Mouse (Mus musculus) stomach, embryonic 16.5 days (tissue): ENCODE measurements around the gene Acy3. TPM values are rescaled to one million over a fixed set of nuclear protein-coding genes. Genes with fewer than 3 reads are reported as not detected.

Experiments used
- ATAC-seq: fragments of 200-750 bp; cut with Nextera tagmentation; 2 replicates; pipeline ENCODE4 v1.8.0; 2017; ENCODE audit warnings: moderate number of reproducible peaks, moderate TSS enrichment; ENCODE audit not compliant: insufficient read depth, low FRiP score
- H3K27ac ChIP-seq: fragments of 300-500 bp; sonication (generic); 2 replicates; pipeline ENCODE4 v1.5.1; 2014; ENCODE audit warnings: low read length
- H3K27me3 ChIP-seq: fragments of 300-500 bp; sonication (generic); 2 replicates; pipeline ENCODE4 v1.6.1; 2014; ENCODE audit warnings: low read length, control low read depth, mixed read lengths; ENCODE audit not compliant: control insufficient read depth, insufficient read depth
- H3K36me3 ChIP-seq: fragments of 300-500 bp; sonication (generic); 2 replicates; pipeline ENCODE4 v1.6.1; 2014; ENCODE audit warnings: low read length; ENCODE audit not compliant: control insufficient read depth, insufficient read depth
- H3K4me1 ChIP-seq: fragments of 300-500 bp; sonication (generic); 2 replicates; pipeline ENCODE4 v1.6.1; 2014; ENCODE audit warnings: low read length, control low read depth, mixed read lengths; ENCODE audit not compliant: control insufficient read depth, insufficient read depth
- H3K4me2 ChIP-seq: fragments of 300-500 bp; sonication (generic); 2 replicates; pipeline ENCODE4 v1.6.1; 2014; ENCODE audit warnings: low read depth, low read length, mixed read lengths
- H3K4me3 ChIP-seq: fragments of 300-500 bp; sonication (generic); replicated peaks from 2 replicates; pipeline ENCODE4 v1.5.1; 2014; ENCODE audit warnings: mild to moderate bottlenecking, low read length
- H3K9ac ChIP-seq: fragments of 300-500 bp; sonication (generic); 2 replicates; pipeline ENCODE4 v1.6.1; 2014; ENCODE audit warnings: low read length
- H3K9me3 ChIP-seq: fragments of 300-500 bp; sonication (generic); replicated peaks from 2 replicates; pipeline ENCODE4 v1.6.1; 2016; ENCODE audit warnings: low read length, control low read depth; ENCODE audit not compliant: control insufficient read depth
- WGBS: fragments of 180-500 bp; shearing (Covaris S2); extraction: QIAGEN DNeasy Blood & Tissue Kit; methylation state at CpG from one replicate; pipeline ENCODE4 v1.1.7; 2014; 5-methylcytosine and 5-hydroxymethylcytosine counted together
- polyA plus RNA-seq: library from polyadenylated mRNA; unstranded; fragments of >200 nt; fragmentation: Nextera tagmentation; extraction: Ambion mirVana; gene quantifications from 2 replicates; pipeline ENCODE4 v1.2.1, GENCODE M21; 2015

The Acy3 gene
- 7.8 and 10.2 TPM in 2 replicates for polyA plus RNA-seq

DNA sequence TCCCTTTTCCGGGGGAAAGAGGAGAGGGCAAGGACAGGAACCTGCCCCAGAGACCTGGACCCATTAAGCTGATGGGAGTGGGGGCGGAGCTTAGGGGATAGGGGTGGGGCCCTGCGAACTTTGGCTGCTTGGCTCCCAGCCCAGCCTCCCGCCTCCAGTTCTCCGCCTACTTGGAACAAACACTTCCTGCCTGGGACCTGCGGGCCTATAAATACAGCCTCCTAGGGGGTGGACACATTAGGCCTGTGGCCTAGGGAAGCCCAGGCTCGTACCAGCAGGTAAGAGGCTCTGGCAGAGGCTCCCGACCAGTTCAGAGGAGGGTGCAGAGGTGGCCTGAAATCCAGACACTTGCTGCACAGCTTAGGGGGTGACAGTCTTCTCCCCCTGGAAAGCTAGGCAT is at the start of gene Acy3:
TSS of gene Acy3 (plus strand) at position 237 of the 400 bp plus-strand sequence.
- peak within 1 kb of the TSS; percentile 70 for H3K27ac ChIP-seq
- H3K4me3 ChIP-seq: peak within 1 kb of the TSS; percentile 15; the same call in 1 of the 2 replicates
- H3K36me3 ChIP-seq: no peaks in the 10 kb centered on the region
- H3K9ac ChIP-seq: peak within 1 kb of the TSS; percentile 69
- H3K9me3 ChIP-seq: no peaks in the 10 kb centered on the region
- H3K4me1 ChIP-seq: peaks cover 12% of the 10 kb centered on the region
- peak within 1 kb of the TSS; percentile 40 for H3K4me2 ChIP-seq
- WGBS: 8% methylated on average over 8 of the region's 8 CpGs
- ATAC-seq: peak; percentile 84
- no peaks in the 10 kb centered on the region for H3K27me3 ChIP-seq

DNA sequence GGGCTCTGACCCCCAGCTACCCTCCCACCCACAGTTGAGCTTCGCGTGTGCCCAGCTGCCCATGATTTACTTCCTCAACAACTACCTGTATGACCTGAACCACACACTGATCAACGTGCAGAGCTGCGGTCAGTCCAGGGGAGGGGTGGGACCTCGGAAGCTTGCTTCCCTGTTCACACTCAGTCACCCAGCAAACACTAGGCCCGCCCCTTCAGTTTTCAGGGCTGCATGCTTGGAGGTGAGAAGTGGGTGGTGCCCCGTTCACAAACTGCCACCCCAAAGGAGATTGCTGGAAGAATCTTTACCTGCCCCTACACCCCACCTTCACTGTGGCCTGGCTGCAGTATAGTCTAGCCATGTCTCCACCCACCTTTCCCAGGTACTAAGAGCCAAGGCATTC is 44.1 kb upstream of the Acy3 start:
- Histone ChIP-seq H3K4me3 (no peak overlapping the region), H3K4me1 (peaks cover 3% of the 10 kb centered on the region; the same call in 1 of the 2 replicates), H3K9ac (no peak overlapping the region), H3K9me3 (no peaks in the 10 kb centered on the region), H3K36me3 (no peaks in the 10 kb centered on the region), H3K4me2 (no peak overlapping the region), H3K27me3 (no peaks in the 10 kb centered on the region), H3K27ac (no peak overlapping the region)
- 76% methylated on average over 7 of the region's 7 CpGs for WGBS
- no peak for ATAC-seq

DNA sequence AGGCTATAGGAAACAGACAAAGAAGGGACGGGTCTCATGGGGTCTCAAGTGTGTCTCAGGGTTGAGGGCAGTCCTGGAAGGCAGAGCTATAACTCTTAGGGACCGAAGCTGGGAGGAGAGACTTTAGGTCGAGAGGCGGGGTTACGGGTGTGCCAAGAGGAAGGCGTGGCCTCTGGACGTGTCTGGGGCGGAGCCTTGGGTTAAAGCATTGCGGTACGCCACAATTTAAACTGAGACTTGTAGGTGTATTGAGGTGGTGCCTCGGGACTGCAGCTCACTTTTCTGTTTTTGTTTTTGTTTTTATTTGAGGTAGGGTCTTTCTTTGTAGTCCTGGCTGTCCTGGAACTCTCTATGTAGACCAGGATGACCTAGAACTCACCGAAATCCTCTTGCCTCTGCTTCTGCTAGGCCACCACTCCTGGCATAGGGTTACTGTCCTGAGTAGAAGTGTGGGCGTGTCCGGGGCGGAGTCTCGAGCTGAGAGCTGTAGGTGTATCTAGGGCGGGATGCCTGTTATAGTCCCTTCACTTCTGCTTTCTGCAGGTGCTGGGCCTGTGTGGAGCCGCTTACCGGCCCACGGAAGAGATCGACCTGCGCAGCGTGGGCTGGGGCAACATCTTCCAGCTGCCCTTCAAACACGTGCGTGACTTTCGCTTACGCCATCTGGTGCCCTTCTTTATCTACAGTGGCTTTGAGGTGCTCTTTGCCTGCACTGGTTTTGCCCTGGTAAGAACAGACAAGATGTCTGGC is 43.2 kb upstream of the Acy3 start:
- peak overlapping the region; percentile 39; the same call in 1 of the 2 replicates for H3K4me2 ChIP-seq
- WGBS: 23% methylated on average over 27 of the region's 27 CpGs
- H3K4me1 ChIP-seq: peaks cover 3% of the 10 kb centered on the region; the same call in 1 of the 2 replicates
- peak overlapping the region; percentile 23; the same call in 1 of the 2 replicates for H3K4me3 ChIP-seq
- no peak overlapping the region for H3K9ac ChIP-seq
- H3K27me3 ChIP-seq: no peaks in the 10 kb centered on the region
- ATAC-seq: peak; percentile 78
- no peaks in the 10 kb centered on the region for H3K36me3 ChIP-seq
- no peaks in the 10 kb centered on the region for H3K9me3 ChIP-seq
- no peak overlapping the region for H3K27ac ChIP-seq

DNA sequence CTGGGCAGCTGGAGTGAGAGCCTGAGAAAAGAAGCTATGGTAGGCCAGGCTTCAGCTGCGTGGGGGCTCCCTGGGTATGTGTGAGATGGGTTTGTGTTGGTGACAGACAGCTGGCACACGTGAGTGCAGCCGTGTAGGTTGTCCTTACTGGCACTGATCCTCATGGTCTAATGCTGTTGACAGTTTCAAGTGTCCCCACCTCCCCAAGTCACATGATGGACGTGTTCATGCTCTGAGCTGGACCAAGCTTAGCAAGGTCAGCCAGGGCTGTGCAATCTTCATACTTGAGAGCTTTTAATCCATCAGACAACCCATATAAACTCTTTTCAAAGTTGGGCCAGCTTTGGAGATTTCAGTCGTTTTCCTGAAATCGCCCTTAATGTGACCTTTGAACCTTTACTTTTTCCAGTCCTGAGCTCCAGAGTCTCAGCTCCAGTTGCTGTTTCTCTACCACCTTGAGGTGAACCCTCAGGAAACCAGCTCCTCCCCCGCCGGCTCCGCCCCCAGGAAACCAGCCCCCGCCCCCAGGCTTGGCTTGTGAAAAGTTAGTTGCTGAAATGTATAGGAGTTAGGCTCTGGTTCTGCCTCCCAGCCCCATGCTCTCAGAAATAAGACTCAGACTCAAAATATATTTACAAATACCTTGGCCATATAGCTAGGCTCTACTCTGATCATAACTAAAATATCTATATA is 40.4 kb upstream of the Acy3 start:
- 28% methylated on average over 10 of the region's 10 CpGs for WGBS
- Histone ChIP-seq H3K4me1 (peaks cover 3% of the 10 kb centered on the region; the same call in 1 of the 2 replicates), H3K9me3 (no peaks in the 10 kb centered on the region), H3K4me2 (no peak overlapping the region), H3K9ac (no peak overlapping the region), H3K27me3 (no peaks in the 10 kb centered on the region), H3K27ac (no peak overlapping the region), H3K4me3 (no peak overlapping the region), H3K36me3 (no peaks in the 10 kb centered on the region)
- ATAC-seq: no peak; the same call in 1 of the 2 replicates

DNA sequence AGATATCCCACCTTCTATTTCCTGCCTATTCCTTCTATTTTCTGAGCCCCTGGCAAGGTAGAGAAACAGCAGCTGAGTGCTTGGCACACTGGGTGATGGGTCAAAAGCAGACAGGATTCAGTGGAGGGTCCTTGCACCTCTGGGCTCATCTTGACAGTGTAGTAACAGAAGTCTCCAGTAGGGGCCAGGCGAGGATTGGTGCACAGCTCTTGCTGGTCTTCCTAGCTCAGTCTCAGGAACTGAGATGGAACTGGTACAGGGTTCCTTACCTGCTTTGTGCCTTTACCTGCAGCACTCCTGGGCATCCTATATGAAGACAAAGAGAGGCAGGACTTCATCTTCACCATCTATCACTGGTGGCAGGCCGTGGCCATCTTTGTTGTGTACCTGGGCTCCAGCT is 39.7 kb upstream of the Acy3 start:
- WGBS: 20% methylated on average over 2 of the region's 2 CpGs
- no peaks in the 10 kb centered on the region for H3K36me3 ChIP-seq
- no peak overlapping the region for H3K4me2 ChIP-seq
- no peak overlapping the region for H3K4me3 ChIP-seq
- H3K27me3 ChIP-seq: no peaks in the 10 kb centered on the region
- H3K9ac ChIP-seq: no peak overlapping the region
- H3K4me1 ChIP-seq: peaks cover 3% of the 10 kb centered on the region; the same call in 1 of the 2 replicates
- no peak overlapping the region for H3K27ac ChIP-seq
- ATAC-seq: peak; percentile 35; the same call in 1 of the 2 replicates
- no peaks in the 10 kb centered on the region for H3K9me3 ChIP-seq

DNA sequence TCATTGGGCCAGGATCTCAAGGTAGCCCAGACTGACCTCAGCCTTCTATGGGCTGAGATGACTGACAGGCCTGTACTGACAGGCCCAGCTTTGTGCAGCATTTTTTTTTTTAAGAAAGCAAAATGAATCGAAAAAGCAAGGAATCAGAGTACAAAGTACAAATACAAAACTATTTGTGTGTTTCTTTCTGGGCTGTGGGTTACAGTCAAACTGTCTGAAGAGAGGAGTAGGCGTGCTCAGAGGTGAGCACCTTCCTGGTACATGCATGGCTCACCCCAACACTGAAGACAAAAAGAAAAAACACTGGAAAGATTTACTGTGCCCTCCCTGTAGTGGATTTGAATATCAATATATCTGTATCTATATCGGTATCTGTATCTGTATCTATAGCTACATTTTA is 38.6 kb upstream of the Acy3 start:
- Histone ChIP-seq H3K27me3 (no peaks in the 10 kb centered on the region), H3K9me3 (no peaks in the 10 kb centered on the region), H3K36me3 (no peaks in the 10 kb centered on the region), H3K4me2 (no peak overlapping the region), H3K9ac (no peak overlapping the region), H3K4me3 (no peak overlapping the region), H3K4me1 (peaks cover 3% of the 10 kb centered on the region; the same call in 1 of the 2 replicates), H3K27ac (no peak overlapping the region)
- ATAC-seq: no peak
- WGBS: 84% methylated on average over 3 of the region's 3 CpGs

DNA sequence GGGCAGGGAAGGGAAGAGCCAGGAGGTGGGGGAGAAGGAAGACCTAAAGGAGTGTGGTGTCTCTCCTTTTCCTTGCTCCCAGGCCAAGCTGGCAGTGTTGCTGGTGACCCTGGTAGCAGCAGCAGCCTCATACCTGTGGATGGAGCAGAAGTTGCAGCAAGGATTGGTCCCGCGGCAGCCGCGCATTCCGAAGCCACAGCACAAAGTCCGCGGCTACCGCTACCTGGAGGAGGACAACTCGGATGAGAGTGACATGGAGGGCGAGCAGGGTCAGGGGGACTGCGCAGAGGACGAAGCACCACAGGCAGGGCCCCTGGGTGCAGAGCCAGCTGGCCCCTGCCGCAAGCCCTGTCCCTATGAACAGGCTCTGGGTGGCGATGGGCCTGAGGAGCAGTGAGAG is 37.8 kb upstream of the Acy3 start:
- H3K36me3 ChIP-seq: no peaks in the 10 kb centered on the region
- H3K4me3 ChIP-seq: no peak overlapping the region
- no peaks in the 10 kb centered on the region for H3K9me3 ChIP-seq
- no peak overlapping the region for H3K27ac ChIP-seq
- WGBS: 67% methylated on average over 14 of the region's 14 CpGs
- no peak overlapping the region for H3K4me2 ChIP-seq
- H3K9ac ChIP-seq: no peak overlapping the region
- no peak for ATAC-seq
- no peaks in the 10 kb centered on the region for H3K4me1 ChIP-seq
- no peaks in the 10 kb centered on the region for H3K27me3 ChIP-seq

DNA sequence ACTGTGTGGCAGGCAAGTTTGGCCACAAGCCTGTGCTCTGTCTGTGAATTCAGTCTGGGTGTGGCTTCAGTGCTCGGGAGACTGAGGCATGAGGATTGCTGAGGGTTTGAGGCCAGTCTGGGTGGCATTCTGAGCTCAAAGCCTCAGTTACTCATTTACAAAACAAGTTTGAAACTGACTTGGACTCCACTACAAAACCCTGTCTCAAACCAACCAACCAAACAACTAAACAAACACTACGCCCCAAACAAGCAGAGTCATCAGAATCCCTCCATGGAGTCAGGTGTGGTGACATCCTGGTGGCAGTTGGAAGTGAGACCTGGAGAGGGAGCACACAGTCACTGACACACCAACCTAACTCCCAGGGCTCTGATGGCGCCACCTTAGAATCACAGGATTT is 36.0 kb upstream of the Acy3 start:
- H3K4me1 ChIP-seq: no peaks in the 10 kb centered on the region
- H3K4me2 ChIP-seq: no peak overlapping the region
- H3K36me3 ChIP-seq: no peaks in the 10 kb centered on the region
- H3K9ac ChIP-seq: no peak overlapping the region
- H3K9me3 ChIP-seq: no peaks in the 10 kb centered on the region
- 72% methylated on average over 3 of the region's 3 CpGs for WGBS
- H3K4me3 ChIP-seq: no peak overlapping the region
- no peaks in the 10 kb centered on the region for H3K27me3 ChIP-seq
- no peak overlapping the region for H3K27ac ChIP-seq
- ATAC-seq: no peak

DNA sequence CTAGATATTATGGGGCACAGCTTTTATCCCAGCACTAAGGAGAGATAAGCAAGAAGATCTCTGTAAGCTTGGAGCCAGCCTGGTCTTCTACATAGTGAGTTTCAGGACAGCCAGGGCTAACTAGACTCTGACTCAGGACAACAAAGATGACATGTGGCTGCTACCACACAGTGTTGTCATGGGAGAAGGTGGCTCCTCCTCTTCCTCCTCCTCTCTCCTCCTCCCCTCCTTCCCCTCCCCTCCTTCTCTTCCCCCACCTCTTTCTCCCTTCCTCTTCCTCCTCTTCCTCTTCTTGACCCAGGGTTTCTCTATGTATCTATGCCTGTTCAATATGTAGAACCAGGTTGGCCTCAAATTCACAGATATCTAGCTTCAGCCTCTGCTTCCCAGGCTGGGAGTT is 34.9 kb upstream of the Acy3 start:
- Histone ChIP-seq H3K36me3 (no peaks in the 10 kb centered on the region), H3K27ac (no peak overlapping the region), H3K4me1 (no peaks in the 10 kb centered on the region), H3K4me2 (no peak overlapping the region), H3K9me3 (no peaks in the 10 kb centered on the region), H3K27me3 (no peaks in the 10 kb centered on the region), H3K4me3 (no peak overlapping the region), H3K9ac (no peak overlapping the region)
- no peak for ATAC-seq
